Mouse (Mus musculus) lung, postnatal 0 days (tissue): Measurements from ENCODE around the gene C1s1.

ENCODE experiments used
- CTCF ChIP-seq: IDR thresholded peaks from 2 replicates; pipeline ENCODE4 v1.5.1; 2016; ENCODE audit warnings: antibody characterized with exemption, mild to moderate bottlenecking
- EP300 ChIP-seq: IDR thresholded peaks from 2 replicates; pipeline ENCODE4 v1.6.1; 2016; ENCODE audit warnings: antibody characterized with exemption, mild to moderate bottlenecking, control low read depth

GRCm38 (mm10) chr6:124584935-124585334 lies 42.8 kb upstream of the C1s1 start:
- TF ChIP-seq CTCF = no peak
- TF ChIP-seq EP300 = no peak
